Mouse (Mus musculus): ENCODE results near the gene Adrb1.

Adrb1 gene

GRCm38 (mm10) chr19:56703238-56704097 lies 18.5 kb upstream of the Adrb1 start:
- DNase-seq: no peak

- DNase-seq: no peak
Observed at GRCm38 (mm10) chr19:56705026-56705675, 16.8 kb upstream of the Adrb1 start.

DNA sequence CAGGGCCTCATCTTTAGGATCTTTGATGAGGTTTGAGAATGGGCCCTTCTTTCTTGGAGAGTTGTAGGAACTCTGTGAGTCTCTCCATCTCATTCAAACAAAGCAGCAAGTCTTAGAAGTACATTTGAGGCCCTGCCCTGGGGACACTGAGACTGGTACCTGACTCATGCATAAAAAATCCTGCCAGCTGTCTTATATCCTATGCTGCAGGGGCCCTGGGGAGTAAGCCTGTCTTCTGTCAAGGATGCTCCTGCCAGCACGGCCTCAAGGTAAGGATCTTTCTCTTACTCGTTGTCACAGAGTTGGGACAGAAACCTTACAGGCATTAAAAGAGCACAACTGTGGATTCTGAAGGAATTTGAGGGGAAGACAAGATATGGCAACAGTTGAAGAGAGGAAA lies 13.2 kb upstream of the Adrb1 start:
- no peak for DNase-seq

DNA sequence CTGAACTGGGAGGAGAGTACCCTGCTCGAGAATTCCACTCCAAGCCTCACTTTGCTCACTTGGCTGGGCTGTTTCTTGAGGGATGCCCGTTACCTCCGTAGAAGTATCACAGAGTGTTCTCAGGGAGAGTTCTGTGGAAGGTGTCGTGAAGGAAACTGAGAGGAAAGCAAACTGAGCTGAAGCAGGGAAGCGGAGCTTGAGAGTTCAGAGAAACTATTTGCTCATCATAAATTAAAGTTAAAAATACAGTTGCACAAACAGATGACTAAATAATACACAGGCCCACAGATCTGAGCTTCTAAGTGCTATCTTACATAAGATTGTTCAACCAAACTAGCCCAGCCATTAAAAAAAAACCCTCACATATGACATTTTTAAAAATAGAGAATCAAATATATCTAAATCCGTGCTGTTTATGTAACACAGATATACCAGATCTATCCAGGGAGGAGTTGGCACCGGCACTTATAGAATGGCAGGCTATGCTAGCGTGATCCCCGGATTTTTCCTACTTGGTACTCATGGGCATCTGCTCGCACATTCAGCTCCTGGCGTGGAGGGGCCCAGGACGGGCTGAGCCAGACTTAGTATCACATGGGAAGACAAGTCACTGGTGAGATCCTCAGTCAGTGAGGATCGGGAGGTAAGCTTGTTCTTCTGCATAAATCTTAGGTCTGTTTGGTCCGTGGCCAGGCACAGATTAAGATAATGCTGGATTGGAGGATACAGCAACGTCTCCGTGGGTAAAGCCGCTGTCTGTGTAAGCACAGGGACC lies 11.7 kb upstream of the Adrb1 start:
- no peak for DNase-seq

DNA sequence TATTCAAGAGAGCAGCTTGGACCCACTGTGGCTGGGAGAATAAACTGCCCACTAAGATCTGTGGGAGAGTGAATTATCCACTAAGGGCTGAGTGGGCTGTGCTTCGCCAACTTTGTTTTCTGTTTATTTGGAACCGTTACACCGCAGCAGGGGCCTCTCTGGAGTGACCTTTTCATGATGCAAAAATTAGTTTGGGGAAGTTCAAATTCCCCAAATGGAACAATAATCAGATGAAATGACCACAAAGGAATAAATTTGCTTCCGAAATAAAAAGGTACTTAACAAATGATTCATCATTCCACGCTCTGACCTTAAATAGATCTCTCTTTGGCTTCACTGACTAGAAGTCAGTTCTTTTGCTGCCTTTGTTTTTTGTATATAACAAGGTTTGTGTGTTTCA lies 8.4 kb upstream of the Adrb1 start:
- DNase-seq: no peak

DNA sequence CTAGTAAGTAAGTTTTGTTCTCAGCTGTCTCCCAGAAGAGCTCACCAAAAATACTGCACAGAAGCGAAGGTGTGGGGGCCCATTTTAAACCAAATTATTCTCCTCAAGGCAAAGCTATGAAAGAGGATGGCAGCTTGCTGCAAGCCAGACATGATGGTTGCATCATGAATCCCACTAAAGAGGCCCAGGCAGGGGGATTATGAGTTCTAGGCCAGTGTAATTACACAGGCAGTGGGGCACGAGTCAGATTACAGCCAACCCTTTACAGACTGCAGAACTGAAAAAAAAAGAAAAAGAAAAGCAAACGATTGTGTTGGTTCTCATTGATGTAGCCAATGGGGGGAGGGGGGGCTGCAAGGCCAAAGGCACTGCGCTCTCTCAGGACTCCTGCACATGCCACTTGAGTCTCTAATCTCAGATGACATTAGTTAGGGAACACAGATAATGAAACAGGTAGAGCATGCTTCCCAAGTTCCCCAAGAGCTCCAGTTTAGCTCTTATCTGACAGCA lies 7.3 kb upstream of the Adrb1 start:
- no peak for DNase-seq

DNA sequence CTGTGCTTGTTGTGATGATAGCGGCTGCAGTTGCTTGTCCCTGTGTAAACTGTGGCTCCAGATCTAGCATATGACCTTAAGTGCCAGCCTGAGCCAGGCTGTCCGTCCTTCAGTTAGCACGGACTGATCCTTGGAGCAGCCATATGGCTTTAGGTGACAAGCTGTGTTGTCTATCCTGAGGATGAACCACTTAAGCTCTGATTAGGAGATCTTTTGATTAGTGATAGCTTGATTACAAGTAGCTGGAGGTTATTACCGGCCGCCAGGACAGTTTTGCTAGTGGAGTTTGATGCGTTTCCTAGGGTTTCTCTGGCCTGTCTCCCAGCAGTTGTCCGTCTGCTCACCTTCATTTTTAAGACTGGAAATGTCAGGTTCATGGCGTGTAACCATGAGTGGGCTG lies 4.0 kb upstream of the Adrb1 start:
- DNase-seq: no peak

DNA sequence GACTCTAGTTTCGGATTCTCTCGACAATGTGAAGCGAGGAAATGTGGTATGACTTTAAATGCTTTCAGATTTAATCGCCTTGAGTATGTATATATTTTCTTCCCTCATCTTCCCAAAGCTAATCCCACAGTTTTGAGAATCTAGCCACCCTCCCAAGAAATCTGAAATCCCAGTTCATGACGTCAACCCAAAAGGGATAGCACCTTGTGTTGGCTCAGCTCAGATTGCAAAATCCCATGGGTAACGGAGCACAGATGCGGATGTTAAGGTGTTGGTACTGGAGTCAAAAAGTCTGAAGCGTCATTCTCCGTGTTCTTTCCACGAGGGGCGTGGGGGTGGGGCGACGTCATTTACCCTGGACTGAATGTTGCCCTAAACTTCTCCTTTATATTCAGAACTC lies 1.1 kb upstream of the Adrb1 start:
- no peak for DNase-seq

DNA sequence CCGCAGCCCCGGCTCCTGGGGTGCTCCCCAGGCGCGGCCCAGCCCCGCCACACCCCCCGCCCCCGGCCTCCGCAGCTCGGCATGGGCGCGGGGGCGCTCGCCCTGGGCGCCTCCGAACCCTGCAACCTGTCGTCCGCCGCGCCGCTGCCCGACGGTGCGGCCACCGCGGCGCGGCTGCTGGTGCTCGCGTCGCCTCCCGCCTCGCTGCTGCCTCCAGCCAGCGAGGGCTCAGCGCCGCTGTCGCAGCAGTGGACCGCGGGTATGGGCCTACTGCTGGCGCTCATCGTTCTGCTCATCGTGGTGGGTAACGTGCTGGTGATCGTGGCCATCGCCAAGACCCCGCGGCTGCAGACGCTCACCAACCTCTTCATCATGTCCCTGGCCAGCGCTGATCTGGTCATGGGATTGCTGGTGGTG lies 300 bp downstream of the Adrb1 start:
- DNase-seq: no peak

DNA sequence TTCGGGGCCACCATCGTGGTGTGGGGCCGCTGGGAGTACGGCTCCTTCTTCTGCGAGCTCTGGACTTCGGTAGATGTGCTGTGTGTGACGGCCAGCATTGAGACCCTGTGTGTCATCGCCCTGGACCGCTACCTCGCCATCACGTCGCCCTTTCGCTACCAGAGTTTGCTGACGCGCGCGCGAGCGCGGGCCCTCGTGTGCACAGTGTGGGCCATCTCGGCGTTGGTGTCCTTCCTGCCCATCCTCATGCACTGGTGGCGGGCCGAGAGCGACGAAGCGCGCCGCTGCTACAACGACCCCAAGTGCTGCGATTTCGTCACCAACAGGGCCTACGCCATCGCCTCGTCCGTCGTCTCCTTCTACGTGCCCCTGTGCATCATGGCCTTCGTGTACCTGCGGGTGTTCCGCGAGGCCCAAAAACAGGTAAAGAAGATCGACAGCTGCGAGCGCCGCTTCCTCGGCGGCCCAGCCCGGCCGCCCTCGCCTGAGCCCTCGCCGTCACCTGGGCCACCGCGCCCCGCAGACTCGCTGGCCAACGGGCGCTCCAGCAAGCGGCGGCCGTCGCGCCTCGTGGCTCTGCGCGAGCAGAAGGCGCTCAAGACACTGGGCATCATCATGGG lies 822 bp downstream of the Adrb1 start:
- no peak for DNase-seq

- DNase-seq: no peak
Observed at GRCm38 (mm10) chr19:56723331-56724125, 1.5 kb downstream of the Adrb1 start.

- DNase-seq: no peak
Observed at GRCm38 (mm10) chr19:56724126-56724597, 2.2 kb downstream of the Adrb1 start.

DNA sequence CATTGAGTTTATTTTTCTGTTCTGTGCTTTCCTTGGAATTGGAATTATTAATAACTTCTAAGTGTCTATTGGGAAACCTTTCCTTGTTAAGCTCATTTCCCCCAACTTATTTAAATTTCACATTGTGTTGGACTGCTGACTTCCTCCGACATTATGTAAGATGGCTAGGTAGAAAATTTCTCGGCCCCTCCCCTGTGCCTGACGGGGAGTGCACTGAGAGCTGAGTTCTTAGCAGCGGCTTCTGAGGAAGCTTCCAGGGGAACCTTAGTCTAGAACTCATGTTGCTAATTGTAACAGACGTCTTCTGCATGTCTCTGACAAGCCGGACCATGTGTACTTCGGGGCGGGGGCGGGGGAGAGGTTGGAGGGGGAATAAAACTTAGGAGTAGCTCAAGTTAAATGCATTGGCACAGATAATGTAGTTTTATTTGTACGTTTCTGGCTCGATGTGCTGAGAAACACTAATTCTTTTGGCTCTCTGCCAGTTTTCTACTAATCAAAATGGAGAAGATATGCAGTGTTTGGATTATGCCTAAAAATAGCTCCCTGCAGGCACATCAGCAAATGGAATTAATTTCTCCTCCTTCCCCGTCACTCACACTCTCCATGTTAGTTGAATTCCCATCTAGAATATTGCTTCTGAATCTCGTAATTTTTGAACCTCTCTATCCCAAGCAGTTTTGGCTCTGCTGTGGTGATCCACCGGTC lies 5.3 kb downstream of the Adrb1 start:
- no peak for DNase-seq

GRCm38 (mm10) chr19:56734033-56734572 lies 12.1 kb downstream of the Adrb1 start:
- DNase-seq: no peak

- DNase-seq: no peak
Observed at GRCm38 (mm10) chr19:56735747-56736146, 13.7 kb downstream of the Adrb1 start.

DNA sequence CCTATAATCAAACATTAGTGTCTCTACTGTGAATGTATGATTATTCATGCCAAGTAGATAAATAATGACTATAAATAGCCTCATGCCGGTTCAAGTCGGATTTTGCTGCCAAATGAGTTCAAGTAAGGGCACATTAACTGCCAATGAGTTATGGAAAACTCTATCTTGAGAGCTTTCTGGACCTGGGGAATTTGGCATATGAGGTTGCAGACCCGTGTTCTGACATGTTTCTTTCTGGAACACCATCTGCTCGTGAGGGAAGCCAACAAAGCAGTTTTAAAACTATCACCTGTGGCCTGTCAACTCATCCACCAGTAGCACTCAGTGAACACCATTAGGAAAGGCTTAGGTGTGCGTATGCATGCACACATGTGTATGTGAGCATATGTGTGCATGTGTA lies 14.3 kb downstream of the Adrb1 start:
- no peak for DNase-seq

GRCm38 (mm10) chr19:56745061-56745460 lies 23.1 kb downstream of the Adrb1 start:
- no peak for DNase-seq

DNA sequence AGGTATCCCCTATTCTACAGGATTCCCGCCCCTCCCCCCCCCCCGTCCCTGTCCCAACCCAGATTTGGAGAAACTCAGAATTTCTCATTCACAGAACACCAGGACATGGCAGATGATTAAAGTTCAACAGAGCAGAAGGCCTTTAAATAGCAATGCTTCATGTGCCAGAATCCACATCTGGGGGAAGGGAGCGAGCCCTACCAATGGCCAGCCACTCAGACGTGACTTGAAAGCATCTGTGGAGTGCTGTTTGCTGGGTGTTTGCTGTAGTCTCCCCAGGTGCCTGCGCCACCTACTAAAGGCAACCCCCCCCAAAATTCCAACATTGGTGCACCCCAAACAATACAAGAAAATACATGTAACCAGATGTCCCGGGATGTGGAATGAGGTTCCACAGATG lies 23.5 kb downstream of the Adrb1 start:
- no peak for DNase-seq

DNA sequence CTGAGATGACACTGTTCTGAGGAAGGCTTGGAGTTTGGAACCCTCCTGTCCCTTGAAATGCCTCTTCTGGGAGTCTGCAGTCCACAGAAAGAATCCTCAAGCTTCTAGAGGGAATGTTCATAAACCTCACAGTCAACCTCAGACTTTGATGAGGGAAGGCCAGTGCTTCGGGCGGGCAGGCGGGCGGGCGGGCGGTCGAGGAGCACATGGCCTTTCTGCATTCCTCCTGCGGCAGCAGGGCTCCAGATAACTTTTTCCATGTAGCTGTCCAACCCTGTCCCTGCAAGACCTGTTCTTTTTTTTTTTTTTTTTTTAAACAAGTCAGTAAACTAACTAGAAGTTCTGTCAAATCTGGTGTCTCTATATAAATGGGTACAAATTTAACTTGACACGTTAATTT lies 24.6 kb downstream of the Adrb1 start:
- DNase-seq: no peak

GRCm38 (mm10) chr19:56747878-56748277 lies 25.9 kb downstream of the Adrb1 start:
- DNase-seq: no peak

DNA sequence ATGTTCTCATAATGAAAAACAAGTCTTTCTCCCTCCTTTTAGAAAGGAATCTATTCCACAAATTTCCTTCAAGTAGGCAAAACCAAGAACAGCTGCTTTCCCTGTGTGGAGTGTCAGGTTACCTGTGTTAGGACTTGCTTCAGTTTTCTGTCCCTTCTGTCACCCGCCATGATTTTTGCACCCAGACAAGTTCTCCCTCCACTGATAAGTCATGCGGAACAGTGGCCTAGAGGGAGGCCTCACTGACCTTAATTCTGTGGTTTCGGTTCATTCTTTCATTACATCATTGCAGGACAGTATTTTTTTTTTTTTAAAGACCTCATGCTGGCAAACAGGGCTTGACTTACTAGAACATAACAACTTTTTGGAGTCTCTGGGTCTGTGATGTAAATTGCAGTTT lies 27.3 kb downstream of the Adrb1 start:
- no peak for DNase-seq
